Mouse (Mus musculus) layer of hippocampus, adult 11-12 months (tissue): ENCODE results near the gene Ncor1.
"Not testable (repeated sequence)": the region's sequence is repeated elsewhere in the genome, so short reads cannot be mapped to it uniquely, and the experiment has no call there.

Experiments
- DNase-seq: peaks from one replicate; pipeline ENCODE4 v3.0.0; 2022; ENCODE audit warnings: low spot score

Gene Ncor1

DNA sequence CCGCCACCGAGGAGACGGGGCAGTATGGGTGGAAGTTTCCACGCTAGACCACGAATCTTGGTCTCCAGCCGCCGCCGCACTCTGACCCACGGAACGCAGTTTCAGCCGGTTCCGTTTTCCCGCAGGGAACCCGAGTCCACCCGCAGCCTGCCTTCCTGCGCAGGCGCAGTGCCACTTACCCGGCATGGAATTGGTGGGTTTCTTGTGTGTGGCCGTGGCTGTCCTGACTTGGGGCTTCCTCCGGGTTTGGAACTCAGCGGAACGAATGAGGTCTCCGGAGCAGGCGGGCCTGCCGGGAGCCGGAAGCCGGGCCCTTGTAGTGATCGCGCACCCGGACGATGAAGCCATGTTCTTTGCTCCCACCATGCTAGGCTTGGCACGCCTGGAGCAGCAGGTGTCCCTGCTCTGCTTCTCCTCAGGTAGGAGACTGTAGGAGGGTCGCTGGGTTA lies at the start of gene Ncor1, which contains the start of gene Pigl:
Gene Ncor1, minus strand, starts transcription at position 266 of the 449 bp plus-strand sequence.
Gene Pigl, plus strand, starts transcription at position 185 of the 449 bp plus-strand sequence.
- peak; percentile 88 for DNase-seq

DNA sequence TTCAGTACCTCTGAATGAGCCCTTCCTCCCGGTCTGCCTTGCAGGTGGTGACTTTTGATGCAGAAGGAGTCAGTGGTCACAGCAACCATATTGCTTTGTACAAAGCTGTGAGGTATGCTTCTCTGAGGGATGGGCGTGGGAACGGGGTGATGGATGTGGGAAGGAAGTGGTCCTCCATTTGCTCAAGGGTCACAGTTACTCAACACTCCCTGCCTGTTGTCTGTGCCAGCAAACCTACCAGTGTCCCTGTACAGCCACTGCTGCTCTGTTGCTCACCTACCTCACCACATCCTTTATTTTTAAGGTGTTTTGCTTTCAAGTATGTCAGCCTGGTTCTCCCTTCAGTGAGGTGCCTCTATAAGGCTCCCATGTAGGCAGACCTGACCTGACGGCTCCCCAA lies 49.3 kb upstream of the Ncor1 start:
- DNase-seq: no peak

DNA sequence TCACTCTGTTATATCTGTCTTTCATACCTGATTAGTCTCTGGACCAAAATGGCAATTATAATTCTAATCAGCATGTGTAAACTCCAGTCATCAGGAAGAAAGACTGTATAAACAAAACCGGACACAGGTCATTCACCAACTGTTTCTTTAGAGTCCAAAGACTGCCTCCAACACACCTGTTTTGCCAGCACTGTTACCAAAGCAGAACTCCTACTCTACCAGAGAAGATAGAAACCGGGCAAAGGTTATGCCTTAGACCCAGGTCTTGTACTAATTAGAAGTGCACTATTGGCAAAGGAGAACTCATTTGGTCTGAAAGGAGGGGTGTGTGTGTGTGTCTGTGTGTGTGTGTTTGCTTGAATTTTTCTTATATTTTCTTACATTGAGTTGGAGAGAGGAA lies 42.2 kb upstream of the Ncor1 start:
- DNase-seq: no peak

DNA sequence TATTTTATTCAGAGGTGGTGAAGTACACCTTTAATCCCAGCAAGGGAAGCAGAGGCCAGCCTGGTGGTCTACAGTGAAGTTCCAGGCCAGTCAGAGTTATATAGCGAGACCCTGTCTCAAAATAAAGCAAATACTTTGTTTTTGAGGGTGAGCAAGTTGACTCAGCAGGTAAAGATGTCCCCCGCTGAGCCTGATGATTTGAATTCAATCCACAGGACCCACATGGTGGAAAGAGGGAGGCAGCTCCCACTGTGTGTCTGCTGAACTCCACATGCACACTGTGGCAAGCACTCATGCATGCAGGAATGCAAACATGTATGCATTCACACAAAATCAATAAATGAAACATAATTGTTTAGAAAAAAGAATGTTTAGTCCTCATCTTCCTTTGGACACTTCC lies 40.5 kb upstream of the Ncor1 start:
- no peak for DNase-seq

DNA sequence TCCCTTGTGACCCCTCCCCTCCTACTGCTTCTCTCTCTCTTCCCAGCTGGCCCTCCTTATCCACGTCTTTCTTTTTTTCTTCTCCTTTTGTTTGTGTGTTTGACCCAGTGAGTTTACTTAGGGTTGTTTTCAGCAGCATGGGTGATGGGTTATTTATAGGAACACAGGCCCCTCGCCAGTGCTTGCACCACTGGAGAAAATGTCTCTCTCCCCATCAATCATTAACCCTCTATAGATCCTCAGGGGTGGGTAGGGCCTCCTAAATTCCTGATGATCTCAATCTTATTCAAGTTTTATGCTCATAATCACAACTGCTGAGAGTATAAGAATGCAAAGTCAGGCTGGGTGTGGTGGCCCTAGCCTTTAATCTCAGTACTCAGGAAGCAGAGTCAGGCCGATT lies 38.8 kb upstream of the Ncor1 start:
- DNase-seq: no peak

DNA sequence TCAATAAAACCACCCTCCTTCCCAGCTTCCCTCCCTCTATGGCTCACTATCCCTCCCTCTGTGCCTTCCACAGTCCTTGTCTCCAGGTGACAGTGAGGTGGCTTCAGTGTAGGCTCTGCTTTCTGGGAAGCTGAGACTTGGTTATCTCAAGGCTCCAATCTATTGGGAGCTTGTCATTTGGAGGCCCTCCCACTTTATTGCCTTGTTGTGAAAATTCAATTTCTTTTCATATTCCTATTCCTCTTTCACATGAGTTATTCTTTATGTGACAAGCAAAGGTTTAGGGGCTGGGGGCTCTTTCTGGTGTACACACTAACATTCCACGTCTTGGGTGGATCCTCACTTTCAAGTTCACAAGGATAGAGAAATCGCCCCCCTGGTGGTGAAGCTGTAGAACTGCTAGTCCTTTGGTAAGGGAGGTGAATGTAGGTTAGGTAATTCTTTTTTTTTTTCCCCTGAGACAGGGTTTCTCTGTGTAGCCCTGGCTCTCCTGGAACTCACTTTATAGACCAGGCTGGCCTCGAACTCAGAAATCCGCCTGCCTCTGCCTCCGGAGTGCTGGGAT lies 37.9 kb upstream of the Ncor1 start:
- no peak for DNase-seq

DNA sequence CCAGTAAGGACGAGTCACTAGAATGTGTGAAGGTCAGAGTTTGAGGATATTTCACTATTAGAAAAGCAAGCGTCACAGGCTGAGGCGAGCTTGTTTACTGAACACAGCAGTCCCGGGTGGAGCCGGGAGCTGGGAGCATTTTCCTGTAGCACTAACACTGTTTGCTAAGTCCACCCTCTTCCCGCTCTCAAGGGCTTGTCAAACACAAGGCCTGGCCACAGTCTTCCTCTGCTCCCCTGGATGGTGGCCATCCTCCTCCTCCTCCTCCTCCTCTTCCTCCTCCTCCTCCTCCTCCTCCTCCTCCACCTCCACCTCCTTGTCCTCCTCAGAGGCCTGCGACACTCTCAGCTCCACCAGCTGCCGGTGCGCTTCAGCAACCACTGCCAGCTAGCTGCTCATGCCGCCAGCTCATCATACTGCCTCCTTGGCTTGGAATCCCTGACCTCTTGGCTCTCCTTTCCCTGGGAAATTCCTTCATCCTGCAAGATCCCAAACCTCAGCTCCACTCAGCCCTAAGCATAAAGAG lies 37.0 kb upstream of the Ncor1 start:
- DNase-seq: no peak

DNA sequence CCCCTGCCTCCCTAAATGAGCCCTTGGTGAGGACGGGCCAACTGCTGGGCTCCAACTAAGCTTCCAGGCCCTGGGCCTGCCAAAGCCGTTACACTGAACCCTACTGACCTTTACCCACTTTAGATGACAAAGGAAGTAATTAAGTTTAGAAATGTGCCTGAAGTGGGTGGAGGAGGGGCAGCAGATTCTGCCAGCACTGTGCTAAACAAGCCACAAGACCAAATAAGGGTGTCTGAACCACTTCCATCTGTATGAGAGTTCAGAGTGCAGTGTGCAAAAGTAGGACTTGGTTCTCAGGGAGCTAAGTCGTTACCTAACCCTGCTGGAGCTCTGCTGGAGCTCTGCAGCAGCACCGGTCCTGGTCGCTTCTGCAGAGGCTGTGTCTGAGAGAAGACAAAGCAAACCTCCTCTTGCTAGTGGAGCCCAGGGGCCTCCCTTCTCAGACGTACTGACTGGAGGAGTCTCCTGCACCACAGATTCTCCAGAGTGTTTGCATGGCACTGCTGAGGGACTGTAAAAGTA lies 36.5 kb upstream of the Ncor1 start:
- peak; percentile 28 for DNase-seq

DNA sequence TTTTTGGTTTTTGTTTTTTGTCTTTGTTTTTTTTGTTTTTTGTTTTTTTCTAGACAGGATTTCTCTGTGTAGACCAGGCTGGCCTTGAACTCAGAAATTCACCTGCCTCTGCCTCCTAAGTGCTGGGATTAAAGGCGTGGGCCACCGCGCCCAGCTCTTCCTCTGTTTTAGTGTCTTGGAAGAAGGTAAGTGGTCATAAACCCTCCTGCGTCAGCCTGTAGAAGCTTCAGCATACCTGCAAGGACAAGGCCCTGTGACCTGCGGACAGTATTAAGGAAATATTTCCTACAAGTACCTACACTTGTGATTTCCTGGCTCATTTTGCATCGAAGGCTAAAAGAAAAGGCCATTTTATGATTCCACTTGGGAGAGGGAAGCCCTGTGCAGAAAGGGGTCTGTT lies 35.4 kb upstream of the Ncor1 start:
- no peak for DNase-seq

DNA sequence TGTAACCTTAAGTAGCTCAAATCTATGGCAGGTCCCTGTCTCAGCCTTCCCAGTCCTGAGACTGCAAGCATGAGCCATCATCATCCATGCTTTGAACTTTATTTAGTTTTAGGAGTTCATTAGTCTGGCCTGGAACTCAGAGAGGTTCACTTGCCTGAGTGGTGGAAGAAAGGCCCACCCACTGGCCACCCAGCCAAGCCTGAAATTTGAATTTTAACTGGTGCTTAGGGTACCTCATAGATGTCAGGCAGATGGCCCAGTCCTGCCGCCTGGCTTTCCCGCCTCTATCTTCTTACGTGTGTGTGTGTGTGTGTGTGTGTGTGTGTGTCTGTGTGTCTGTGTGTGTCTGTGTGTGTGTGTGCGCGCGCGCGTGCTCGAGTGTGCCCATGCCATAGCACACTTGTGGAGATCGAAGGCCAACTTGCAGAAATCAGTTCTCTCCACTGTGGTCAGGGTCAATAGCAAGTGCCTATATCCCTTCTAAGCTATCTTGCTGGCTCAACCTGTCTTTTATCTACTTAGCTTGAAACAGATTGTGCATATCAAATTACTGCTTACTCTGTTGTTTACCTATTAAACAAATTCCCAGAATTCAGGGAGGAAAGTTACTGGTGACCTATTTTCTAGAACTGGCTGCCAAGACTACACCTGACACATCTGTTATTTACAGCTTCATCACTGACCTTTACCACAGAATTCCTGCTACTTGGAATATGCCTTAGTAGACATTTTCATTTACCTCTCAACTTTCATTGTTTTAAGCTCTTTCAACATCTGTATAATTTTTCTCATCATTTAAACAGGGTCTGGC lies 29.4 kb upstream of the Ncor1 start:
- DNase-seq: no peak

DNA sequence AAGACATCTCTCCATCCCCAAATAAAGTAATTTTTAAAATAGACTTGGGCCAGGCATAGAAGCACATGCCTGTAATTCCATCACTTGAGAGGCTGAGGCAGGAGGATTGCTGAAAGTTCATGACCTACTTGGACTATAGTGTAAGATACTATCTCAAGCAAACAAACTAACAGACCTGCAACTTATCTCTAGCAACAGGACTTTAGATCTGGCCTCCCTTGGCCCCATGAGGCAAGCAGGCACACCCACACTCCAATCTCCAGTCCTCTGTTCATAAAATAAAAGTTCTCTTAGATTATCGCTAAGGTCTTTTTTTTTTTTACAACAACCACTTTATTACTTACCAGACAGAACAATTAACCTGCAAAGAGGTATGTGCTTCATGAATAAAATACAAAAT lies 28.6 kb upstream of the Ncor1 start:
- no peak for DNase-seq

DNA sequence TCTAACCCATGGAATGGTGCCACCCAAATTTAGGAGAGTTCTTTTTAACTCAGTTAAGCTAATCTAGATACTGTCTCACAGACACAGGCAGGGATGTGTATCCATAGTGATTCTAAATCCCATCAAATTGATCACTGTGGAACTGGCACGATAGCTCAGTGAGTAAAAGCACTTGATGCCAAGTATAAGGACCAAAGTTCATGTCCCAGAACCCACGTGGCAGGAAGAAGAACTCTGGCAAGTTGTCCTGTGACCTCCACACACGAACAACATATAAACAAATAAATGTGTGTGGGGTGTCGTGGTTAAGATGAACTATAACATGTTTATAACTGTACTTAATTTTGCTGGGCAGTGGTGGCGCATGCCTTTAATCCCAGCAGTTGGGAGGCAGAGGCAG lies 21.2 kb upstream of the Ncor1 start:
- no peak for DNase-seq

DNA sequence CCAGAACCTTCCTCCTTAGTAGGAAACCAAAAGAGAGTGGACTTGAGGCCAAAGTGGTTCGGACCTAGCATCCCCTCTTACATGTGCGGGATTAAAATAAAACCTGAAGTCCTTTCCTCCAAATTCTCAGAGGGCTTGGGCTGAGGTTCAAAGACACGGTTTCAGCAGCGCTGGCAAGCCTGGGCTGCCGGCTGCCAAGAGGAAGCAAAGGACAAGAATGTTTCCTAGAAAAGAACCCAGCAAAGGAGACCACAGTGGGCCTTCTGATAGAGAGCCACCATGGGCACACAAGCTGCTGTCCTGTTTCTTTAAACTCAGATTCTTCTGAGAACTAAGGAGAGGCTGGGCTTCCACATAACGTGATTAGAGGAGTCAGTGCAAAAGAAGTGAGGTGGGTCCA lies 20.6 kb upstream of the Ncor1 start:
- no peak for DNase-seq

DNA sequence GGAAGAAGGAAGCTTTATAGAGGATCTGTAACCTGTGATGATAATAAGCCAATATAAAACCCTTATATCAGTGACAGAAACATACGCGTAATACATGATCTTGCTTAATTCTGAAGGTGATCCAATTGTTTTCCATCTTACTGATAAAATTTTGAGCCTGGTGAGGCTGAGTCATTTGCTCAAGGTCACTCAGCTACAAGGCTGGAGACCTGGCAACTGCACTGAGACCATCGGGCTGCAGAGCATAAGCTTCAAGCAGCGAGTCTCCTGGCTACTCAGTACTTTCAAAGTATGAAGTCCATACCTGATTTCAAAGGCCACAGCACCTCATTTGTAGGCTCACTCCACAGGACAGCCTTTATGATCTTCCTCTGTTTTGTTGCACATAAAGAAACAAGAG lies 17.8 kb upstream of the Ncor1 start:
- no peak for DNase-seq

DNA sequence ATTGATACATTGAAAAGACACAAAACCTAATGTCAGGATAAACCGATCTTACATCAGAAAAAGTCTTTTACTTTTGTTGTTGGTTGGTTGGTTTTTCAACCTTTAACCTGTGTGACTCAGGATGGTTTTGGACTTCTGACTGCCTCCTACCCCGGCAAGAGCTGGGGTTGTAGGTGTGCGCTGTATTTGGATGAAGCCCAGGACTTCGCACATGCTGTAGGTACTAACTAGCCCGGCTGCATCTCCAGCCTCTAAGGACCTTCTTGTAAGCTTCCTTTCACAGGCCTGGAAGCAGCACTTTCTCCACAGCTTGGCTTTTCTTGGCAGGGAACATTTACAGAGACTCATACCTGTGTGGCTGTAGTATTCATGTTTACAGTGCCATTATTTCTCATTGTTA lies 15.2 kb upstream of the Ncor1 start:
- DNase-seq: no peak

DNA sequence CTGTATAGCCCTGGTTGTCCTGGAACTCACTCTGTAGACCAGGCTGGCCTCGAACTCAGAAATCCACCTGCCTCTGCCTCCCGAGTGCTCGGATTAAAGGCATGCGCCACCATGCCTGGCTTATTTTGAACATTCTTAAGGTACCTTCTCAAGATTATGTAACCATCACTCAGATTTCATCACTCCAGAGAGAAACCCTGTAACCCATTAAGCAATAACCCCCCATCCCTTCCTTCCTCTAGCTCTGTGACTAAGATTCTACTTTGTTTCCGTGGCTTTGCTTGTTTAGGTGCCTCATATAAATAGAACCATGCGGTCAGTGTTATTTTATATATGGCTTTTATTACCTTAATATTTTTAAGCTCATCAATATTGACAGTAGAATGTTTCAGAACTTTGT lies 12.1 kb upstream of the Ncor1 start:
- no peak for DNase-seq

DNA sequence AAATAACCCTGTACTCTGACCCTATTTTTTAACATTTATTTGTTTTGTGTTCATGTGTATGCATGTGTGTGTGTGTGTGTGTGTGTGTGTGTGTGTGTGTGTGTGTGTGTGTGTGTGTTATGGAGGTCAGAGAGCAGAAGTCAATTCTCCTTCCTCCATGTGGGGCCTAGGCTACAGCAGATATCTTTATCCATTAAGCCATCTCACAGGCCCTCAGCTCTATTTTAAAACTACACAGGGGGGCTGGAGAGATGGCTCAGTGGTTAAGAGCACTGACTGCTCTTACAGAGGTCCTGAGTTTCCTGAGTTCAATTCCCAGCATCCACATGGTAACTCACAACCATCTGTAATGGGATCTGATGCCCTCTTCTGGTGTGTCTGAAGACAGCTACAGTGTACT lies 8.9 kb upstream of the Ncor1 start:
- not testable (repeated sequence) for DNase-seq

DNA sequence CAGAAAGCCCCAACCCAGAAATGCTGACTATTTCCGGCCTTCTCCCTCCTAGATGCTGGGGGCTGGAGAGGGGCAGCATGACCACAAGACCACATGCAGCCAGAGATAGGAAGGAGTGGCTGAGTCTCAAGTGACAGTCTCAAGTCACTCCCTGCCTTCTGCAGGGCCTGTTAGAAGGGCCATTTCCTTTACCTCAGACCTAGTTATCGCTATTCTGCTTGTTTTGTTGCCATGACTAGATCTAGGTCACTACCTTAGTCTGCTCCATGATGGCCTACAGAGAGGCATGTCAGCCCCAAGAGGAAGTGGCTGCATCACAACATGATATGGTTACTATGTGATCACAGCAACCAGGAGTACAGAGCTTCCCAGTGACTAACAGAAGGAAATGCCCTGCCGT lies 8.2 kb upstream of the Ncor1 start:
- DNase-seq: no peak

DNA sequence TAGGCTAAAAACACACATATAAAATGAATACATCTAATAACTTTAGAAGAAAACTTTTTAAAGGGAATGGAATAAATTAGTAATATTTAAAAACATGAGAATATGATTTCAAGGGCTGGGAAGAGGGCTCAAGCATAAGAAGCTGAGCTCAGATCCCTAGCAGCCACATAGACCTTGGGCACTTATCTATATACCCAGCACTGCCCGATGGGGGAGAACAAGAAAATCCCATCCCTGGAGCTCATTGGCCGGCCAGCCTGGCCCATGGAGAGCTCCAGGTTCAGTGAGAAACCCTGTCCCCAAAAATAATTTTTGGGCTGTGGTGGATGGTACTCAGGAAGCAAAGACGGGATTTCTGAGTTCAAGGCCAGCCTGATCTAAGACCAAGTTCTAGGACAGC lies 7.5 kb upstream of the Ncor1 start:
- DNase-seq: no peak

DNA sequence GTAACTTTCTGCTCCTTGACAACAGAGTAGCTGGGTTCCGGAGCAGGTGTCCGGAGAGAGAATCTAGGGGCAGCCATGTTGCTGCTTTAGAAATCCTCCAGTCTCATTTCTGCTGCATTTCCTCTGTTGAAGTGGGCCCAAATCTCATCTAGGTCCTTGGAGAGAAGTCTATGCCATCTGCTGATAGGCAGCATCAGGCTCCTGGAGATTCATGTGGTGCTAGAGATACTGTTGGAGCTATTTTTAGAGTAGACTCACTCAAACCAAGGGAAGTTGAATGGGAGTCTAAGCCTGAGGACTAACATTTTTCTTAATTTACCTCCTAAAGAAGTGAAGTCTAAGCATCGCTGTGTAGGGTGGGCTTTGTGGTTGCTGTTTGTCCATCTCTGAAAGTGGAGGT lies 6.4 kb upstream of the Ncor1 start:
- no peak for DNase-seq

DNA sequence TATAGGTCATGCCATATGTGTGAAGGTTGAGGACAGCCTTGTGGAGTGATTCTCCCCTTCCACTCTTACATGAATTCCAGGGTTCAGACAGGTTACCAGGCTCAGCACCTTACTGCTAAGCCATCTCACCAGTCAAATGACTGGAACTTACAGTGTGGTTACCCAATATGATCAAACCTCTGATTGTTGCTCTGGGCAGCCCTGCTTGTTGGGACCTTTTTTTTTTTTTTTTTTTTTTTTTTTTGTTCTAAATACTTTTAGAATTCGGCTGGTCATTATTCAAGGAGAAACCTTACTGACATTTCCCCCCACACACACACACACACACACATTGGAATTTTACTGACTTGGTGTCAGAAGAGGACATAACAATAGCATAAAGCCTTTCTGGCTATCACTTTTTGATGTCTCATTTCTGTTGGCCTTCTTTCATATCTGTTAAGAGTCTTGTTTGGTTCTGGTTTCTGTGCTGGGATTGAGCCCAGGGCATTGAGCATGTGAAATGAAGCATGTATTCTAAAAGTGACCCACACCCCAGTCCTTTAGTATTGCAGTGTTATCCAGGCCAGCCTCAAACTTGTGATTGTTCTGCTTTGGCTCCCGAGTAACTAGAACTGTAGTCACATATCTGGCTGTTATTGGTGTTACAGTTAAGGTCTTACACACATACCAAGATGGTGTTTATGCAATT lies 5.0 kb upstream of the Ncor1 start:
- DNase-seq: no peak

DNA sequence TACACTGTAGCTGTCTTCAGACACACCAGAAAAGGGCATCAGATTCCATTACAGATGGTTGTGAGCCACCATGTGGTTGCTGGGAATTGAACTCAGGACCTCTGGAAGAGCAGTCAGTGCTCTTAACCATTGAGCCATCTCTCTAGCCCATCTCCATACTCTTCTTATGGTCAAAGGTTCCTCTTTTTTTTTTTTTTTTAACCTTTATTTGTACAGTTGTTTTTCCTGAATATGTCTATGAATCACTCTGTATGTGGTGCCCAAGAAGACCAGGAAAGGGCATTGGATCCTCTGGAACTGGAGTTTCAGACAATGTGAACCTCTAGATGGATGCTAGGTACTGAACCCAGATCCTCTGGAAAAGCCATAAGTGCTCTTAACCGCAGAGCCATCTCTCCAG lies 4.2 kb upstream of the Ncor1 start:
- not testable (repeated sequence) for DNase-seq

DNA sequence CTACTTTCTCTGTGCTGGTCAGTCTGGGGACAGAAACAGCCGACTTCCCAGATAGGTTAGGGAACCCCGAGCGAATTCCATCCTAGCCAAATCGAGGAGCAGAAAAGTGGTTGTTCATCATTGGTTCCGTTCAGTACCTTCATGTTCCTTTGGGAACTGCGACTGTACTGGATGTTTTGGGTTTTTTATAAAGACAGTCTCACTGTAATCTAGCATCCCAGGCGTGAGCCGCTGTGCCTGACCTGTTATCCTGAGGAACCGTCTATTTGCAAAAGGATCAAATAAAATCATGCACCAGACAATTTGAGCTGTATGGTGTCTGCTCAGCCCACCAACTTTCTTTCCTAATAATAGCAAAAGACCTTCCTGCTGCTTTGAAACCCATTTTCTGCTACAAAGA lies 439 bp upstream of the Ncor1 start:
- DNase-seq: no peak
